ENCODE assay signal across 12 mouse cellular contexts in genomic region chr1:157055288-157055831, GRCm38 (mm10). TPM values are rescaled to one million over a fixed set of nuclear protein-coding genes. Genes with fewer than 3 reads are reported as not detected.
DNase-seq lines count a peak whose midpoint lies in the region; ATAC-seq and TF ChIP-seq lines count a peak whose summit lies in the region.
"Had no signal": no experiment of that assay in that cellular context is flagged by ENCODE, and none has a peak within 500 bp of the region (broad histone marks: within the 10 kb centered on the region; RNA-seq: fewer than 3 reads in every experiment).

No protein-coding gene starts in this region.

- H3K27ac ChIP-seq in forebrain, embryonic 15.5 days (replicated peaks): peak overlapping the region; percentile 85
- H3K27ac ChIP-seq in liver, postnatal 0 days (ENCODE audit: low read depth): peak overlapping the region; percentile 19; the same call in 1 of the 2 replicates

- DNase-seq in frontal cortex, adult 2 months (ENCODE audit: extremely low spot score in 1 of 2, low spot score in 1 of 2): no peak
- DNase-seq in G1E (ENCODE audit: low spot score): peak; percentile 32
- no peak for DNase-seq in liver, postnatal 0 days
- no peak for DNase-seq in cerebellum, adult 8-10 months
- no peak for DNase-seq in gastrocnemius, postnatal 36 days
- no peak for DNase-seq in thymus, adult 18-20 months

- H3K9me3 ChIP-seq in G1E (replicated peaks): no peaks in the 10 kb centered on the region
- H3K9me3 ChIP-seq in forebrain, embryonic 15.5 days: no peaks in the 10 kb centered on the region
- H3K9me3 ChIP-seq in liver, postnatal 0 days (ENCODE audit: low read length): no peaks in the 10 kb centered on the region

- 9% methylated on average over 11 of the region's 11 CpGs for WGBS in forebrain, embryonic 15.5 days
- WGBS in liver, postnatal 0 days (ENCODE audit: insufficient replicate concordance): 52% methylated on average over 11 of the region's 11 CpGs

- intact Hi-C loops in gastrocnemius, postnatal 36 days (cut with DNase I): no loop called here

- peaks cover 44% of the 10 kb centered on the region for H3K4me1 ChIP-seq in G1E (ENCODE audit: insufficient read depth, low read depth, low read length)
- peaks cover 24% of the 10 kb centered on the region for H3K4me1 ChIP-seq in forebrain, embryonic 15.5 days
- 0 out of 2 replicates have a peak, but pooled peaks cover 2% of the 10 kb centered on the region for H3K4me1 ChIP-seq in liver, postnatal 0 days (ENCODE audit: insufficient read depth)

- no peak for TF ChIP-seq CTCF in G1E (IDR thresholded peaks at IDR 0.05; ENCODE audit: low read depth, low read length)
- TF ChIP-seq CTCF in liver, postnatal 0 days (IDR thresholded peaks at IDR 0.05; ENCODE audit: low read depth): no peak

- H3K27me3 ChIP-seq in G1E (ENCODE audit: insufficient read depth, low read length): no peaks in the 10 kb centered on the region
- H3K27me3 ChIP-seq in forebrain, embryonic 15.5 days: no peaks in the 10 kb centered on the region
- no peaks in the 10 kb centered on the region for H3K27me3 ChIP-seq in liver, postnatal 0 days (ENCODE audit: insufficient read depth, low read length)

- H3K36me3 ChIP-seq in G1E (replicated peaks): no peaks in the 10 kb centered on the region
- H3K36me3 ChIP-seq in forebrain, embryonic 15.5 days: no peaks in the 10 kb centered on the region
- no peaks in the 10 kb centered on the region for H3K36me3 ChIP-seq in liver, postnatal 0 days (replicated peaks; ENCODE audit: insufficient read depth, low read length)

- TF ChIP-seq EP300 in liver, postnatal 0 days (IDR thresholded peaks at IDR 0.05; ENCODE audit: low read depth): peak; percentile 79

- H3K4me2 ChIP-seq in forebrain, embryonic 15.5 days (replicated peaks): peak overlapping the region; percentile 27
- H3K4me2 ChIP-seq in liver, postnatal 0 days (ENCODE audit: low read depth, low read length): peak overlapping the region; percentile 34

- H3K9ac ChIP-seq in forebrain, embryonic 15.5 days (replicated peaks): peak overlapping the region; percentile 30
- no peak overlapping the region for H3K9ac ChIP-seq in liver, postnatal 0 days (replicated peaks)

- ATAC-seq in frontal cortex, adult (ENCODE audit: low TSS enrichment): peak; percentile 57; the same call in 1 of the 2 replicates
- ATAC-seq in G1E (ENCODE audit: extremely low read depth, insufficient number of reproducible peaks, low FRiP score, poor library complexity, severe bottlenecking): peak; percentile 88
- ATAC-seq in forebrain, embryonic 15.5 days (replicated peaks): peak; percentile 79
- ATAC-seq in liver, postnatal 0 days: peak; percentile 91

- no peak overlapping the region; the same call in 1 of the 2 replicates for H3K4me3 ChIP-seq in G1E (ENCODE audit: low read depth, low read length)
- H3K4me3 ChIP-seq in forebrain, embryonic 15.5 days: no peak overlapping the region
- no peak overlapping the region for H3K4me3 ChIP-seq in liver, postnatal 0 days (ENCODE audit: low read depth, low read length)
- H3K4me3 ChIP-seq: myocyte had no signal

RNA-seq across cellular contexts. Expression of gene Tex35, which starts 53.1 kb away (rescaled TPM):
- polyA plus RNA-seq in frontal cortex, adult 2 months (2012; rRNA removed): 0.10 TPM in 1 of 2 replicates, not detected in the other
- not detected in 2 replicates for total RNA-seq in G1E (2014; fragmentation: Nextera tagmentation)
- total RNA-seq in G1E (2017): not detected in 2 replicates
- polyA plus RNA-seq in G1E (2012): not detected in 2 replicates
- polyA plus RNA-seq in forebrain, embryonic 15.5 days (2015; fragmentation: Nextera tagmentation; extraction: Ambion mirVana): not detected in 2 replicates
- polyA plus RNA-seq in liver, postnatal 0 days (2015; fragmentation: Nextera tagmentation; extraction: Ambion mirVana): not detected in 2 replicates
- total RNA-seq in gastrocnemius, postnatal 36 days (2021): not detected
- total RNA-seq: left cerebral cortex, adult 18-20 months had no signal
- polyA plus RNA-seq: cortical plate, adult 2 months; stomach, embryonic 16.5 days had no signal
